Comparison of ENCODE assay signal across 16 mouse cellular contexts in genomic region chr13:47712507-47712906, GRCm38 (mm10).
"Had no signal": no experiment of that assay in that cellular context is flagged by ENCODE, and none has a peak within 500 bp of the region (broad histone marks: within the 10 kb centered on the region; RNA-seq: fewer than 3 reads in every experiment).

No protein-coding gene starts in this region.

- H3K9me3 ChIP-seq: hindbrain, embryonic 15.5 days; limb, embryonic 12.5 days; neural tube, embryonic 13.5 days had no signal

- ATAC-seq: inflammation-experienced regulatory T-cells, adult 6 months; midbrain, embryonic 16.5 days had no signal

- H3K27me3 ChIP-seq: hindbrain, embryonic 15.5 days; limb, embryonic 12.5 days; megakaryocyte, embryonic 14.5 days; neural tube, embryonic 13.5 days had no signal

- DNase-seq: kidney, adult 8-10 months; kidney, postnatal 25 days; lung, postnatal 10 days; retina, postnatal 1 day; right cerebral cortex, postnatal 4 days; spleen, adult 18-20 months; thymus, adult 18-20 months; thymus, postnatal 14 days had no signal

- H3K4me1 ChIP-seq: hindbrain, embryonic 15.5 days; limb, embryonic 12.5 days; megakaryocyte, embryonic 14.5 days; neural tube, embryonic 13.5 days had no signal

- H3K4me3 ChIP-seq: hindbrain, embryonic 15.5 days; limb, embryonic 12.5 days; megakaryocyte, embryonic 14.5 days; neural tube, embryonic 13.5 days had no signal

- H3K9ac ChIP-seq: hindbrain, embryonic 15.5 days; limb, embryonic 12.5 days; neural tube, embryonic 13.5 days had no signal

- H3K4me2 ChIP-seq: hindbrain, embryonic 15.5 days; limb, embryonic 12.5 days; midbrain, embryonic 11.5 days; neural tube, embryonic 13.5 days had no signal

- H3K27ac ChIP-seq: hindbrain, embryonic 15.5 days; limb, embryonic 12.5 days; macrophage; neural tube, embryonic 13.5 days had no signal

- H3K36me3 ChIP-seq: hindbrain, embryonic 15.5 days; limb, embryonic 12.5 days; neural tube, embryonic 13.5 days had no signal
